Mouse (Mus musculus) hindbrain, postnatal 0 days (tissue): ENCODE results near the gene Resp18. TPM values are rescaled to one million over a fixed set of nuclear protein-coding genes. Genes with fewer than 3 reads are reported as not detected.

Source experiments
- ATAC-seq: fragments of 200-750 bp; cut with Nextera tagmentation; 2 replicates; pipeline ENCODE4 v1.8.0; 2017; ENCODE audit warnings: mild to moderate bottlenecking, moderate TSS enrichment, moderate library complexity
- DNase-seq: peaks from one replicate; pipeline ENCODE4 v3.0.0-alpha.2; 2015; ENCODE audit warnings: low spot score
- H3K27ac ChIP-seq: fragments of 300-500 bp; sonication (generic); 2 replicates; pipeline ENCODE4 v1.5.1; 2014; ENCODE audit warnings: mild to moderate bottlenecking
- H3K27me3 ChIP-seq: fragments of 300-500 bp; sonication (generic); 2 replicates; pipeline ENCODE4 v1.6.1; 2014; ENCODE audit warnings: low read length, mixed read lengths; ENCODE audit not compliant: insufficient read depth
- H3K36me3 ChIP-seq: fragments of 300-500 bp; sonication (generic); 2 replicates; pipeline ENCODE4 v1.6.1; 2014; ENCODE audit warnings: low read length, mixed read lengths; ENCODE audit not compliant: insufficient read depth
- H3K4me1 ChIP-seq: fragments of 300-500 bp; sonication (generic); 2 replicates; pipeline ENCODE4 v1.6.1; 2014; ENCODE audit warnings: antibody characterized with exemption, low read length, mixed read lengths; ENCODE audit not compliant: insufficient read depth
- H3K4me2 ChIP-seq: fragments of 300-500 bp; sonication (generic); 2 replicates; pipeline ENCODE4 v1.6.1; 2014; ENCODE audit warnings: low read depth, mild to moderate bottlenecking, low read length, moderate library complexity, mixed read lengths
- H3K4me3 ChIP-seq: fragments of 300-500 bp; sonication (generic); 2 replicates; pipeline ENCODE4 v1.5.1; 2014; ENCODE audit warnings: low read length
- H3K9ac ChIP-seq: fragments of 300-500 bp; sonication (generic); replicated peaks from 2 replicates; pipeline ENCODE4 v1.6.1; 2014; ENCODE audit warnings: mild to moderate bottlenecking, low read length, moderate library complexity, mixed read lengths
- H3K9me3 ChIP-seq: fragments of 300-500 bp; sonication (generic); 2 replicates; pipeline ENCODE4 v1.6.1; 2016; ENCODE audit warnings: low read length, mixed read lengths
- CTCF ChIP-seq: IDR thresholded peaks from 2 replicates; pipeline ENCODE4 v1.5.1; 2016; ENCODE audit warnings: antibody characterized with exemption, control low read depth, low read depth
- WGBS: fragments of 180-500 bp; shearing (Covaris S2); extraction: QIAGEN DNeasy Blood & Tissue Kit; methylation state at CpG from one replicate; pipeline ENCODE4 v1.1.7; 2014; 5-methylcytosine and 5-hydroxymethylcytosine counted together
- polyA plus RNA-seq: library from polyadenylated mRNA; unstranded; fragments of >200 nt; fragmentation: Nextera tagmentation; extraction: Ambion mirVana; gene quantifications from 2 replicates; pipeline ENCODE4 v1.2.1, GENCODE M21; 2015
- total RNA-seq: library from RNA; depleted of rRNA; stranded (reverse); fragments of >200 nt; gene quantifications from 2 replicates; pipeline ENCODE4 v1.2.3, GENCODE M21; 2014; rRNA removed

Gene Resp18
- total and polyA plus RNA-seq, 2 experiments from 2014 or later, result 298 to 394 TPM

- Histone ChIP-seq H3K4me1 (0 out of 2 replicates have a peak, but pooled peaks cover 4% of the 10 kb centered on the region), H3K4me3 (no peak overlapping the region), H3K9ac (no peak overlapping the region), H3K4me2 (no peak overlapping the region), H3K27ac (no peak overlapping the region), H3K27me3 (no peaks in the 10 kb centered on the region), H3K36me3 (no peaks in the 10 kb centered on the region), H3K9me3 (no peaks in the 10 kb centered on the region)
- no peak for ATAC-seq
- WGBS, result 72% methylated on average over 7 of the region's 7 CpGs
- no peak for DNase-seq
- no peak for TF ChIP-seq CTCF
Observed at GRCm38 (mm10) chr1:75230335-75230994, 47.8 kb downstream of the Resp18 start.

- Histone ChIP-seq H3K4me3 (no peak overlapping the region), H3K4me2 (no peak overlapping the region), H3K27ac (no peak overlapping the region), H3K9me3 (no peaks in the 10 kb centered on the region), H3K4me1 (no peaks in the 10 kb centered on the region), H3K27me3 (no peaks in the 10 kb centered on the region), H3K36me3 (no peaks in the 10 kb centered on the region), H3K9ac (no peak overlapping the region)
- no peak for TF ChIP-seq CTCF
- DNase-seq (no peak), ATAC-seq (no peak)
- WGBS, result 55% methylated on average over 4 of the region's 4 CpGs
Observed at GRCm38 (mm10) chr1:75229158-75229557, 49.1 kb downstream of the Resp18 start.

- ATAC-seq (no peak), DNase-seq (no peak)
- no peaks in the 10 kb centered on the region for H3K27me3 ChIP-seq
- H3K4me1 ChIP-seq, result no peaks in the 10 kb centered on the region
- H3K27ac ChIP-seq, result no peak overlapping the region
- WGBS, result 72% methylated on average over 1 of the region's 1 CpGs
- no peak overlapping the region for H3K4me2 ChIP-seq
- H3K9me3 ChIP-seq, result no peaks in the 10 kb centered on the region
- H3K9ac ChIP-seq, result no peak overlapping the region
- TF ChIP-seq CTCF, result no peak
- no peaks in the 10 kb centered on the region for H3K36me3 ChIP-seq
- H3K4me3 ChIP-seq, result no peak overlapping the region
Observed at GRCm38 (mm10) chr1:75227653-75228052, 50.6 kb downstream of the Resp18 start.

- Histone ChIP-seq H3K4me1 (no peaks in the 10 kb centered on the region), H3K4me3 (no peak overlapping the region), H3K27me3 (0 out of 2 replicates have a peak, but pooled peaks cover 6% of the 10 kb centered on the region), H3K9ac (no peak overlapping the region), H3K36me3 (no peaks in the 10 kb centered on the region), H3K27ac (no peak overlapping the region), H3K4me2 (no peak overlapping the region), H3K9me3 (no peaks in the 10 kb centered on the region)
- DNase-seq (no peak), ATAC-seq (no peak)
- no peak for TF ChIP-seq CTCF
- 74% methylated on average over 2 of the region's 2 CpGs for WGBS
Observed at GRCm38 (mm10) chr1:75226138-75226537, 52.1 kb downstream of the Resp18 start.

GRCm38 (mm10) chr1:75225473-75225872 is 52.7 kb downstream of the Resp18 start:
- H3K4me2 ChIP-seq, result no peak overlapping the region
- H3K27me3 ChIP-seq, result peaks cover 12% of the 10 kb centered on the region; the same call in 1 of the 2 replicates
- no peaks in the 10 kb centered on the region for H3K4me1 ChIP-seq
- ATAC-seq, result no peak
- H3K27ac ChIP-seq, result no peak overlapping the region
- H3K9ac ChIP-seq, result no peak overlapping the region
- no peaks in the 10 kb centered on the region for H3K36me3 ChIP-seq
- no peak for DNase-seq
- H3K9me3 ChIP-seq, result no peaks in the 10 kb centered on the region
- H3K4me3 ChIP-seq, result no peak overlapping the region
- TF ChIP-seq CTCF, result no peak
- WGBS, result 64% methylated on average over 3 of the region's 3 CpGs

GRCm38 (mm10) chr1:75223532-75223931 is 54.7 kb downstream of the Resp18 start:
- Histone ChIP-seq H3K4me2 (no peak overlapping the region), H3K36me3 (no peaks in the 10 kb centered on the region), H3K9ac (no peak overlapping the region), H3K9me3 (no peaks in the 10 kb centered on the region), H3K4me3 (no peak overlapping the region), H3K27me3 (peaks cover 13% of the 10 kb centered on the region; the same call in 1 of the 2 replicates), H3K27ac (no peak overlapping the region), H3K4me1 (peaks cover 5% of the 10 kb centered on the region)
- DNase-seq, result no peak
- ATAC-seq, result no peak
- no peak for TF ChIP-seq CTCF
- WGBS, result 74% methylated on average over 6 of the region's 6 CpGs

- Histone ChIP-seq H3K36me3 (no peaks in the 10 kb centered on the region), H3K27me3 (peaks cover 13% of the 10 kb centered on the region; the same call in 1 of the 2 replicates), H3K9me3 (no peaks in the 10 kb centered on the region), H3K9ac (no peak overlapping the region), H3K4me1 (peaks cover 5% of the 10 kb centered on the region), H3K4me2 (no peak overlapping the region), H3K27ac (no peak overlapping the region), H3K4me3 (no peak overlapping the region)
- no peak for DNase-seq
- TF ChIP-seq CTCF, result no peak
- 84% methylated on average over 6 of the region's 6 CpGs for WGBS
- ATAC-seq, result no peak
Observed at GRCm38 (mm10) chr1:75222926-75223325, 55.3 kb downstream of the Resp18 start.

Other genes starting within 250 kb of the Resp18 start
- 4.4 and 7.8 TPM in 2 replicates for gene Nhej1, start 153.2 kb downstream of the Resp18 start, total RNA-seq
- 5.2 and 5.8 TPM in 2 replicates for gene Nhej1, start 153.2 kb downstream of the Resp18 start, polyA plus RNA-seq
- not detected in 2 replicates for gene Slc23a3, start 144.5 kb downstream of the Resp18 start, total RNA-seq
- gene Slc23a3, start 144.5 kb downstream of the Resp18 start, polyA plus RNA-seq, result not detected in 2 replicates
- 50.0 and 52.4 TPM in 2 replicates for gene Cnppd1, start 135.7 kb downstream of the Resp18 start, total RNA-seq
- gene Cnppd1, start 135.7 kb downstream of the Resp18 start, polyA plus RNA-seq, result 44.8 and 46.3 TPM in 2 replicates
- 240 and 274 TPM in 2 replicates for gene Retreg2, start 135.6 kb downstream of the Resp18 start, total RNA-seq
- gene Retreg2, start 135.6 kb downstream of the Resp18 start, polyA plus RNA-seq, result 124 and 137 TPM in 2 replicates
- 35.9 and 49.5 TPM in 2 replicates for gene Zfand2b, start 109.8 kb downstream of the Resp18 start, total RNA-seq
- gene Zfand2b, start 109.8 kb downstream of the Resp18 start, polyA plus RNA-seq, result 45.0 and 47.3 TPM in 2 replicates
- gene Abcb6, start 98.0 kb downstream of the Resp18 start, total RNA-seq, result 51.5 and 52.0 TPM in 2 replicates
- gene Abcb6, start 98.0 kb downstream of the Resp18 start, polyA plus RNA-seq, result 40.4 and 45.9 TPM in 2 replicates
- 17.9 and 30.2 TPM in 2 replicates for gene Ankzf1, start 86.3 kb downstream of the Resp18 start, total RNA-seq
- 14.1 and 17.0 TPM in 2 replicates for gene Ankzf1, start 86.3 kb downstream of the Resp18 start, polyA plus RNA-seq
- 132 and 155 TPM in 2 replicates for gene Atg9a, start 86.2 kb downstream of the Resp18 start, total RNA-seq
- gene Atg9a, start 86.2 kb downstream of the Resp18 start, polyA plus RNA-seq, result 60.3 and 62.8 TPM in 2 replicates
- gene Glb1l, start 67.6 kb downstream of the Resp18 start, total RNA-seq, result 14.8 and 15.3 TPM in 2 replicates
- 15.5 TPM in 2 replicates for gene Glb1l, start 67.6 kb downstream of the Resp18 start, polyA plus RNA-seq
- gene Stk16, start 67.6 kb downstream of the Resp18 start, total RNA-seq, result 84.8 and 105 TPM in 2 replicates
- 103 and 112 TPM in 2 replicates for gene Stk16, start 67.6 kb downstream of the Resp18 start, polyA plus RNA-seq
- gene Tuba4a, start 58.5 kb downstream of the Resp18 start, total RNA-seq, result 180 and 235 TPM in 2 replicates
- gene Tuba4a, start 58.5 kb downstream of the Resp18 start, polyA plus RNA-seq, result 155 and 163 TPM in 2 replicates
- gene A630095N17Rik, start 46.3 kb downstream of the Resp18 start, total RNA-seq, result not detected in 2 replicates
- gene A630095N17Rik, start 46.3 kb downstream of the Resp18 start, polyA plus RNA-seq, result 0.29 and 0.31 TPM in 2 replicates
- gene Dnajb2, start 42.0 kb downstream of the Resp18 start, total RNA-seq, result 33.3 and 48.0 TPM in 2 replicates
- 62.6 and 64.5 TPM in 2 replicates for gene Dnajb2, start 42.0 kb downstream of the Resp18 start, polyA plus RNA-seq
- gene Ptprn, start 13.9 kb downstream of the Resp18 start, total RNA-seq, result 120 and 132 TPM in 2 replicates
- 46.0 and 48.3 TPM in 2 replicates for gene Ptprn, start 13.9 kb downstream of the Resp18 start, polyA plus RNA-seq
- gene Dnpep, start 39.6 kb upstream of the Resp18 start, total RNA-seq, result 143 and 175 TPM in 2 replicates
- gene Dnpep, start 39.6 kb upstream of the Resp18 start, polyA plus RNA-seq, result 120 and 131 TPM in 2 replicates
- gene Des, start 81.9 kb upstream of the Resp18 start, total RNA-seq, result 2.6 and 6.9 TPM in 2 replicates
- 1.2 and 1.6 TPM in 2 replicates for gene Des, start 81.9 kb upstream of the Resp18 start, polyA plus RNA-seq
- 50.4 and 52.7 TPM in 2 replicates for gene Speg, start 96.9 kb upstream of the Resp18 start, total RNA-seq
- 19.2 and 19.9 TPM in 2 replicates for gene Speg, start 96.9 kb upstream of the Resp18 start, polyA plus RNA-seq
- 88.0 and 96.8 TPM in 2 replicates for gene Gmppa, start 157.5 kb upstream of the Resp18 start, total RNA-seq
- gene Gmppa, start 157.5 kb upstream of the Resp18 start, polyA plus RNA-seq, result 59.9 and 63.1 TPM in 2 replicates
- 71.4 and 74.1 TPM in 2 replicates for gene Asic4, start 172.0 kb upstream of the Resp18 start, total RNA-seq
- gene Asic4, start 172.0 kb upstream of the Resp18 start, polyA plus RNA-seq, result 17.0 and 21.0 TPM in 2 replicates
- 155 and 173 TPM in 2 replicates for gene Chpf, start 200.9 kb upstream of the Resp18 start, total RNA-seq
- gene Chpf, start 200.9 kb upstream of the Resp18 start, polyA plus RNA-seq, result 55.3 and 55.8 TPM in 2 replicates
- 52.7 and 69.3 TPM in 2 replicates for gene Tmem198, start 201.1 kb upstream of the Resp18 start, total RNA-seq
- 33.9 and 36.4 TPM in 2 replicates for gene Tmem198, start 201.1 kb upstream of the Resp18 start, polyA plus RNA-seq
- gene Obsl1, start 228.0 kb upstream of the Resp18 start, total RNA-seq, result 52.4 and 62.4 TPM in 2 replicates
- 22.7 and 23.9 TPM in 2 replicates for gene Obsl1, start 228.0 kb upstream of the Resp18 start, polyA plus RNA-seq
- 28.9 and 31.8 TPM in 2 replicates for gene Inha, start 228.7 kb upstream of the Resp18 start, total RNA-seq
- gene Inha, start 228.7 kb upstream of the Resp18 start, polyA plus RNA-seq, result 20.3 TPM in 2 replicates
- gene Stk11ip, start 243.1 kb upstream of the Resp18 start, total RNA-seq, result 27.9 and 46.9 TPM in 2 replicates
- 13.5 and 14.0 TPM in 2 replicates for gene Stk11ip, start 243.1 kb upstream of the Resp18 start, polyA plus RNA-seq